Mouse (Mus musculus): ENCODE measurements around the gene Gpnmb.

The Gpnmb gene

GRCm38 (mm10) chr6:49028708-49029107 is 7.6 kb upstream of the Gpnmb start:
- DNase-seq (ENCODE audit: low read depth, low spot score) = no peak

DNA sequence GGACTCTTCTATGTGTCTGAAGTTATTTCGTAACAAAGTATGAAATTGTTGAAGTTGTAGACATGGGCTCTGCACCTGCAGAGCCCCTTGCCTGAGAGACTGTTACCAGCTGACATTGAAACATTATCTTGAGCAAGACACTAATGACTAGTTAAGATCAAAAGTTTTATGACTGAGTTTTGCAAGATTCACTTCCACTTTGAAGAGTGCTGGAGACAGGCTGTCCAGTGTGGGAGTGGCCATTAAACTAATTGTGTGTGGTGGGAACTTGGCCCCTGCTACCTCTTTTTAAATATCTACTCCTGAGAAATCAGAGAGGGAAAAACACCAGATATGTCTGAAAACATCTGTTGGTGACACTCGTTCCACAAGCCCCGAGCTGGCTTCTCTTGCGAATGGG is 5.1 kb upstream of the Gpnmb start:
- no peak for DNase-seq (ENCODE audit: low read depth, low spot score)

- DNase-seq (ENCODE audit: low read depth, low spot score) = no peak
Observed at GRCm38 (mm10) chr6:49032783-49033182, 3.6 kb upstream of the Gpnmb start.

DNA sequence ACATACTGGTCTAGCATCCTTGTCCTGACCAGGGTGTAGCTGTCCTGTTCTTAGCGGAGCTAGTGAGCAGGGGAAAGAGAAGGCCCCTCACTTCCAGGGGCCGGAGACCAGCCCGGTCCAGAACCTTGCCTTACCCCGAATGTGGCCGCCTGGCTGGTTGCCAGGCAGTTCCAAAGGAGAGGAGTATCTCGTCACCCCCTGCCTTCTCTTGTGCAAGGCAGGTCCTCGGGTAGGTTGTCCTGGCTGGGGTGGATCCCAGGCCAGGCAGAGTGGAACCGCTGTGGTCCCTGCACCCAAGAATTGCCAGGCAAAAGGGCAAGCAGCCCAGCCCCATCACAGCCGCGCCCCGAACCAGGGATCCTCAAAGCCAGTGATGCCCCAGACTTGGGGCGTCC is 919 bp downstream of the Gpnmb start:
- DNase-seq (ENCODE audit: low read depth, low spot score) = peak; percentile 43

DNA sequence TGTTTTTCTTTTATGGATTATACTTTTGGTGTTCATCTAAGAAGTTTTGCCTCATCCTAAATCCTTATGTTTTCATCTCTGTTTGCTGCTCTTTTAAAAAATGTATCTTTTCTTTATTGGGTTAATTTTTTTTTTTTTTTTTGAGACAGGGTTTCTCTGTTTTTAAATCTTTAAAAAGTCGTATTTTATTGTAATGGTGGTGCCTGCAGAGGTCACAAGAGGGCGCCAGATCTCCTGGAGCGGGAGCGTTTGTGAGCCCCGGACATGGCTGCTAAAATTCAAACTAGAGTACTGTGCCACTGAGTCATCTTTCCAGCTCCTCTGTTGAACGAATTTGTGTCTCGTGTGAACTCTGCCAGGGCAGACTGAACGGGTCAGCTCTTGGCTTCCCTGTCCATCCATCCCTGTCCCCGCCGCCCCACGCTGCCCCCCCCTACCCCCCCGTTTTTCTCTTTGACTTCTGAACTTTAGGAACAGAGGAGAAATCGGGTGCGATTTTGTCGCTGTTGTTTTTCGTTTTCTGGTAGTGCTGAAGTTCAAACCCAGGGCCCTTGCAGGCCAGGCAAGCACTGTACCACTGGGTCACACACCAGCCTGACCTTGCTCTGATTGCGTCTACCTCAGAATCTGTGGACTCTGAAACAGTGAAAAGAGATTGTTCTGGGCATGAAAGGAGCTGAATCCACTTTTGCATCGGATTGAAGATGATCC is 3.3 kb downstream of the Gpnmb start:
- DNase-seq (ENCODE audit: low read depth, low spot score) = peak; percentile 75

- no peak for DNase-seq (ENCODE audit: low read depth, low spot score)
Observed at GRCm38 (mm10) chr6:49046502-49046901, 10.2 kb downstream of the Gpnmb start.

DNA sequence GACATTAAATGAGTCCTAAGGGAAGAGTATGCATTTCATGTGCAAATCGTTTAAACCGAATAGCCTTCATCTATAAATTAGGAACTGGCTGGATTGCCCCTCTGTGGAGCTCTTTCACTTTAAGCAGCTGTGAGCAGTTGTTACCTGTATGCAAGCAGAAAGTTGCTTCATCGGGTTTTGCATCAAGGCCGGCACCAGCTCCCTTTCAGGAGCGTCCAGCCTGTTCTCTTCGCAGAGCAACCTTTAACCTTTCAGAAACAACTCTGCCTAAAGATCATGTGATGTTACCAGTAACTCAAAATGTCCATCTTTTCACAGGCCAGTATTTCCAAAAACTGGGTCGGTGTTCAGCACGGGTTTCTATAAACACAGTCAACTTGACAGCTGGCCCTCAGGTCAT is 10.6 kb downstream of the Gpnmb start:
- DNase-seq (ENCODE audit: low read depth, low spot score) = no peak

GRCm38 (mm10) chr6:49047848-49048247 is 11.5 kb downstream of the Gpnmb start:
- no peak for DNase-seq (ENCODE audit: low read depth, low spot score)

- no peak for DNase-seq (ENCODE audit: low read depth, low spot score)
Observed at GRCm38 (mm10) chr6:49048395-49048794, 12.0 kb downstream of the Gpnmb start.

DNA sequence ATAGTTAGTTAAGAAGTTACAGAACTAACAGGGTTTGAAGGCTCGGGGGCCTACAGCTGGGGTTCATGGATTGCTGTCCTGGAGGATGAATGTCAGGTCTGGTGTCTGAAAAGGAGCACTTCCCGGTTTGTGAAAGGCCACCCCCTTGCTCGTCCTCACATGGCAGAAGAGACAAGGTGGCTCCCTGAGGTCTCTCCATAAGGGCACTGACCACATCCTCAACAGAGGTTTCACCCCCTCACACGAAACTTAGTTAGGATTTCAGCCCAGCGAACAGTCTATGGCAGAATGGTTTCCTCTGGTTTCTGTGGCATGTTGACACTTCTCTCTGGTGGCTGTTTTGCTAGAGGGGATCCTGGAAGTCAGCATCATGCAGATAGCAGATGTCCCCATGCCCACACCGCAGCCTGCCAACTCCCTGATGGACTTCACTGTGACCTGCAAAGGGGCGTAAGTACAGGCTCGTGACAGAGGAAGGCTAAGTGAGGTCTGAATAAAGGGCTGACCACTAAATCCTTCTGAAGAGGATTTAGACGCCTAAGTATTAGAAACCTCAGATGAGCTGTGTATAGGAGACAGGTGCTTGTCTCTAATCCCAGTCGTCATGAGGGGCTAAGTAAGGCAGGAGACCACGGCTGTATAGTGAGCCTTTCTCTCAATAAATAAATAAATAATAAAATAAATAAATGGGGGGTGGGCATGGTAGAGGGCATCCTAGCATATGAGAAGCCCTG is 14.5 kb downstream of the Gpnmb start:
- DNase-seq (ENCODE audit: low read depth, low spot score) = no peak

DNA sequence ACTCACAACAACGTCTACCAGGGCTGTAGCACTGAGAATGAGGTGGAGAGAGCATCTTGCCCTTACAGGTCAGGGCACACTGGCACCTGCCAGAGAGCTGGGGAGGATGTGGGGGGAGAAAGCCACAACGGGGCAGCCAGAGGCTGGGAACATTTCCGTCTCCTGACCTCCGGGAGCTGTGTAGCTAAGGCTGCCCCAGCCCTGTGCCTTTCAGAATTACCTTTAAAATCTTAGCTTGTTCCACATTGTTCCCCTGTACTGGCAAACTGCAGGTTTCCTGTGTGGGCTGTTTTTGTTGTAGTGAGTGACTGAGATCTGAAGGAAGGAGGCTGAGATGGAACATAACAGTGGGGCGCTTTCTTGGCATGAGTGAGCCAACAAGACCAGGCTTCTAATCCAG is 15.8 kb downstream of the Gpnmb start:
- DNase-seq (ENCODE audit: low read depth, low spot score) = no peak

- DNase-seq (ENCODE audit: low read depth, low spot score) = peak; percentile 76
Observed at GRCm38 (mm10) chr6:49055256-49055733, 18.9 kb downstream of the Gpnmb start.

- no peak for DNase-seq (ENCODE audit: low read depth, low spot score)
Observed at GRCm38 (mm10) chr6:49056009-49056408, 19.7 kb downstream of the Gpnmb start.

DNA sequence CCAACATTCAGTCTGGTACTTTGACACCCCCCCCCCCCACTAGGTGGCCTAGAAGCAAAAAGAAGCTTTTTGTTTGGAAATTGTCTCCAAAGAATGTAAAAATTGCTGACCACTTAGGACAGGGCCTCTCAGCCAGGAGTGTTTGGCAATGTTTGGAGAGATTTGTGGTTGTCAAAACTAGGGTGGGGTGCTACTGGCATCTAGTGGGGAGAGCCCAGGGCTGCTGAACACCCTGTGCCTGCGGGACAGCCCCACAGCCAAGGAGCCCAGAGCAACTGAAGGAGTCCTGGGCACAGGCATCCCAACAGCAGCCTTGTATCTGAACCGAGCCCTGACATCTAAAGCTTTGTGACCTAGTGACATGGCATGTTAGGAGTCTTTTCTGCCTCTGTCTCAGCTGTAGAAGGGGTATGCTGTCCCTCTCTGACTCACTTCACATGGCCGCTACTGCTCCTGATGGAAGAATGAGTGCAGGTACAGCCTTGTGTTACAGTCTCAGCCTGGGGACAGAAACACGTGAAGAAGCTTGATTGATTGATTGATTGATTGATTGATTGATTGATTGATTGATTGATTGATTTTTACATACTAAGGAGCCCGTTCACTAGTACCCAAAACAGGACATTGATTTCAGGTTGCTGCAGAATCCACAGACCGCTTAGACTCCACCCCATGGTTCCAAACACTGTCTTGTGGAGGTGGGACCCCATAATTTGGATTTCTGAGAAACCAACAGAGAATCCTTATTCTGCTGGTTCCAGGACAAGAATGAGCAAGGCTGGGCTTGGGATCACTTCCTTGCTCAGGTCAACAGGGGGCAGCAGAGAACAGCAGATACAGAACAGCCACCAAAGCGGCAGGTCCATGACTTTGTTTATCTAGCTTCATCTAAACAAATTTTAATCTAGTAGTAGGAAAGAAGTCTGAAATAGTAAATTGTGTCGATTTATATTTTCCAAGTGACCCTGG is 21.0 kb downstream of the Gpnmb start:
- peak; percentile 76 for DNase-seq (ENCODE audit: low read depth, low spot score)

DNA sequence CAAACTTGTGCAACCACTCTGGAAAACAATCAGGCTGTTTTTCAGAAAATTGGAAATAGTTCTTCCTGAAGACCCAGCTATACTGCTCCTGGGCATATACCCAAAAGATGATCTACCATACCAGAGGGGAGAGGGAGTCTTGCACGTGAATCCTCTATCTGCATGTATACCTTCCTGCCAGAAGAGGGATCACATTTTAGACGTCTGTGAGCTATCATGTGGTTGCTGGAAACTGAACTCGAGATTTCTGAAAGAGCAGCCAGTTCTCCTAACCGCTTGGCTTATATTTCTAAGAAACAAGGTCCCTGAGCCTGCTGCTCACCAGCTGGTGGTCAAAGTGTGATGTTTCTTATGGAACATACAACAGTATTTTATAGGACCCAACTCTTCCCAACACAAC is 32.0 kb downstream of the Gpnmb start:
- DNase-seq (ENCODE audit: low read depth, low spot score) = peak; percentile 43

DNA sequence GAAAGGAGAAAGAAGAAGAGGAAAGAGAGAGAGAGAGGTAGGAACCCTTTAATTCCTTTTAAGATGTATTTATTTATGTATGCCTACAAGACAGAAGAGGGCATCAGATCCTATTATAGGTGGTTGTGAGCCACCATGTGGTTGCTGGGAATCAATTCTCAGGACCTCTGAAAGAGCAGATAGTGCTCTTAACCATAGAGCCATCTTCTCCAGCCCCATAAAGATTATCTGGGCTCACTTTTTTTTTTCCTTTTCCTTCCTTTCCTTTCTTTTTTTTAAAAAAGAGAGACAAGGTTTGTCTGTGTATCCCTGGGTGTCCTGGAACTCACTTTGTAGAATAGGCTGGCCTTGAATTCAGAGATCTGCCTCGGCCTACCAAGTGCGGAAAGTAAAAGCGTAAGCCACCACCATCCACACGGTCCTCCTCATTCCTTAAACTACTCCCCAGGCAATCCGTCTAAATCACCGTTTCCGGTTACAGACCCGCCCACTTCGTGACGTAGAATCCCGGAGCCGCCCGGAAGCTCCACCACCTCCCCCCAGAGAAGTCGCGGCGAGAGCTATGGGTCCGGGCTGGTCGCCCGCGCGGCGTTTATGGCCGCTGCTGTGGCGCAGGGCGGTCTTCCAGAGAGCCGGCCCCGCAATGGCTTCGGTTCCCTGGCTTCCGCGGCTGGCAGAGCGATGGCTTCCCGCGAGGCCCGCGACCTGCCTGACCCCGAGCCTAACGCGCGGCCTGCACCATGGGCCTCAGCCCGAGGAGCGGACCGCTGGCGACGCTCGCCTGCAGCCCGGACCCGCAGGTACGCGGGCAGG is 37.2 kb downstream of the Gpnmb start, which contains the start of gene Malsu1:
Gene Malsu1 (plus strand): TSS at position 492 of the 813 bp plus-strand sequence.
- peak; percentile 96 for DNase-seq (ENCODE audit: low read depth, low spot score)

- DNase-seq (ENCODE audit: low read depth, low spot score) = peak; percentile 67
Observed at GRCm38 (mm10) chr6:49074117-49074490, 37.8 kb downstream of the Gpnmb start.

- DNase-seq (ENCODE audit: low read depth, low spot score) = no peak
Observed at GRCm38 (mm10) chr6:49077894-49078293, 41.5 kb downstream of the Gpnmb start.

DNA sequence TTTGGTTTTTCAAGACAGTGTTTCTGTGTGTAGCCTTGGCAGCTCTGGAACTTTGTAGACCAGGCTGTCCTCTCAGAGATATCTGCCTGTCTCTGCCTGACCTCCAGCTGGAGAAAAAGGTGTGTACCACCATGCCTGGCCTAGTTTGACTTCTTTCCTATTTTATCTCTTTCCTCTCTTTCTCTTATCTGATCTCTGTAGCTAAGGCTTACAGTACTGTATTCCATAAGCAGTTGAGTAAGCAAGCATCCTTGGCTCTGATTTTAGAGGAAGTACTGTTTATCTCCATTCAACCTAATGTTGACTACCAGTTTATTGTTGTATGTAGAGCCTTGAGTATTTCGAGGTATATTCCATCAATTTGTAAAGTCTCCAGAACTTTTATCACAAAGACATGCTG is 43.0 kb downstream of the Gpnmb start:
- no peak for DNase-seq (ENCODE audit: low read depth, low spot score)

DNA sequence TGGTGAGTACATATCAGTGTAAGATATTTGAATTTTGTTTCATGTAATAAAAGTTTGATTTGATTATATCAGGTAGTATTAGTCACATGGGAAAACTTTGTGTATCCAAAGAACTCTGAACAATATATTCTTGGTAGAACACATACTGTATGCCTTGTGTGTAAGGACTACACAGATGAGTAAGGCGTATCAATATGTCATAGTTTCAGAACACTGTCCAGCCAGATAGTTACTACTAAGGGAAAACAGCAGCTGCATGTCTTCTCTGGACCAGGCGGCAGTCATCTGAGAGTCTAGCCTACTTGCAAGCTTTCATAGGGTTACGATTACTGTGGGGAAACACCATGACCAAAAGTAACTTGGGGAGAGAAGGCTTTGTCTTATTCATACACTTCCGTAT is 46.7 kb downstream of the Gpnmb start:
- DNase-seq (ENCODE audit: low read depth, low spot score) = no peak

GRCm38 (mm10) chr6:49094968-49095367 is 58.6 kb downstream of the Gpnmb start:
- no peak for DNase-seq (ENCODE audit: low read depth, low spot score)

Measured in ZHBTc4 (cell line).